Mouse (Mus musculus) limb, embryonic 10.5 days (tissue): ENCODE measurements at regions not wholly inside any gene's neighbourhood (a gene's known extent, or its start where the extent isn't known, plus 50 kb on each side); places are given as distances from the start of the nearest gene placed in this dataset.
A peak's percentile ranks its signal among the peaks of the same experiment; 100 is the strongest.

Experiments used
- DNase-seq: peaks from one replicate; pipeline ENCODE4 v3.0.0-alpha.2; 2017; ENCODE audit warnings: low spot score
- H3K27ac ChIP-seq: fragments of 300-500 bp; sonication (generic); 2 replicates; pipeline ENCODE4 v1.5.1; 2016; ENCODE audit warnings: mild to moderate bottlenecking
- H3K27me3 ChIP-seq: fragments of 300-500 bp; sonication (generic); 2 replicates; pipeline ENCODE4 v1.6.1; 2016; ENCODE audit warnings: low read depth, mild to moderate bottlenecking; ENCODE audit not compliant: poor library complexity, severe bottlenecking
- H3K36me3 ChIP-seq: fragments of 300-500 bp; sonication (generic); 2 replicates; pipeline ENCODE4 v1.6.1; 2016; ENCODE audit warnings: mild to moderate bottlenecking, moderate library complexity
- H3K4me1 ChIP-seq: fragments of 300-500 bp; sonication (generic); 2 replicates; pipeline ENCODE4 v1.6.1; 2016
- H3K4me3 ChIP-seq: fragments of 300-500 bp; sonication (generic); 2 replicates; pipeline ENCODE4 v1.5.1; 2016; ENCODE audit warnings: mild to moderate bottlenecking, moderate library complexity
- H3K9me3 ChIP-seq: fragments of 300-500 bp; sonication (generic); replicated peaks from 2 replicates; pipeline ENCODE4 v1.6.1; 2016; ENCODE audit warnings: mild to moderate bottlenecking
- WGBS: fragments of 180-500 bp; shearing (Covaris S2); methylation state at CpG from one replicate; pipeline ENCODE4 v1.1.7; 2016; 5-methylcytosine and 5-hydroxymethylcytosine counted together

DNA sequence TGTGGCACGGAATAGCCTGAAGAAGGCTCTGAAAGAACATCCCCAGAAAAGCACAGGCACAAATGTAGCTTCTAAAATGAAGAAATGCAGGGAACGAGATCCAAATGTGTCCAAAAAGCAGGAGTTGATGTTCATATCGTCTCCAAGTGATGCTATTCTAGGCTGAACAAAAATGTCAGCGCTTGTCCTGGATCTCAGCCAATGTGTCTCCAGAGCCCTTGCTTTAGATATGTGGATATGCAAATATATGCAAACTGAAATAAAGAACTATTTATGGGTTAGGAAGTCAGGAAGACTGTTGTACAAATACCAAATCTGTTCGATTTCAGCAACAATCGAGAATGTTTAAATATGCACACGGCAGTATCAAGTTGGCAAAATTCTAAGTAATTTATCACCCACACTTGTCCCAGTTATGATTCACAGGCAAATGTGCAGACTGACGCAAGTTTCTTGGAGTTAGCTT lies 320.4 kb downstream of the Synb start:
- H3K4me1 ChIP-seq, result peaks cover 6% of the 10 kb centered on the region; the same call in 1 of the 2 replicates
- WGBS, result 86% methylated on average over 8 of the region's 8 CpGs
- no peaks in the 10 kb centered on the region for H3K9me3 ChIP-seq
- no peak for DNase-seq
- no peak overlapping the region for H3K4me3 ChIP-seq
- H3K36me3 ChIP-seq, result no peaks in the 10 kb centered on the region
- no peaks in the 10 kb centered on the region for H3K27me3 ChIP-seq
- H3K27ac ChIP-seq, result no peak overlapping the region

DNA sequence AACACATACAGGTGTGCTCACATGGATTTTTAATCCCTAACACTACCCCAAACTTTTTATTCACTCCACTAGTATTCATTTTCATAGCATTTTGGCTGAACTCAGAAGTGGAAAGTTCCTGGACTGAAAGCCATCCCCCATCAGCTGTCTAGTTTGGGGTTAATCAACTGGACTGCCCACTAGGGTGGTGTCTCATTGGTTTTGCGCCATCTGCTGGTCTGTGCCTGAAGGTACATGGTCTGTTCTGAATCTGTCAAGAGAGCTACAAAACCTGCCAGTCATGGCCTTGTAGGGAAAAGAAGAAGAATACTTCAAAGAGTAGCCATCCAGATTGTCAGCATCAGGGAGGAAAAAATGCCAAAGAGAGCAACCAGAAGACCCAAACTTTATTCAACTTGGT lies 327.3 kb downstream of the Synb start:
- peak; percentile 68 for DNase-seq
- H3K27ac ChIP-seq, result no peak overlapping the region
- H3K9me3 ChIP-seq, result no peaks in the 10 kb centered on the region
- 9% methylated on average over 1 of the region's 1 CpGs for WGBS
- no peaks in the 10 kb centered on the region for H3K4me1 ChIP-seq
- no peak overlapping the region for H3K4me3 ChIP-seq
- no peaks in the 10 kb centered on the region for H3K27me3 ChIP-seq
- H3K36me3 ChIP-seq, result no peaks in the 10 kb centered on the region

DNA sequence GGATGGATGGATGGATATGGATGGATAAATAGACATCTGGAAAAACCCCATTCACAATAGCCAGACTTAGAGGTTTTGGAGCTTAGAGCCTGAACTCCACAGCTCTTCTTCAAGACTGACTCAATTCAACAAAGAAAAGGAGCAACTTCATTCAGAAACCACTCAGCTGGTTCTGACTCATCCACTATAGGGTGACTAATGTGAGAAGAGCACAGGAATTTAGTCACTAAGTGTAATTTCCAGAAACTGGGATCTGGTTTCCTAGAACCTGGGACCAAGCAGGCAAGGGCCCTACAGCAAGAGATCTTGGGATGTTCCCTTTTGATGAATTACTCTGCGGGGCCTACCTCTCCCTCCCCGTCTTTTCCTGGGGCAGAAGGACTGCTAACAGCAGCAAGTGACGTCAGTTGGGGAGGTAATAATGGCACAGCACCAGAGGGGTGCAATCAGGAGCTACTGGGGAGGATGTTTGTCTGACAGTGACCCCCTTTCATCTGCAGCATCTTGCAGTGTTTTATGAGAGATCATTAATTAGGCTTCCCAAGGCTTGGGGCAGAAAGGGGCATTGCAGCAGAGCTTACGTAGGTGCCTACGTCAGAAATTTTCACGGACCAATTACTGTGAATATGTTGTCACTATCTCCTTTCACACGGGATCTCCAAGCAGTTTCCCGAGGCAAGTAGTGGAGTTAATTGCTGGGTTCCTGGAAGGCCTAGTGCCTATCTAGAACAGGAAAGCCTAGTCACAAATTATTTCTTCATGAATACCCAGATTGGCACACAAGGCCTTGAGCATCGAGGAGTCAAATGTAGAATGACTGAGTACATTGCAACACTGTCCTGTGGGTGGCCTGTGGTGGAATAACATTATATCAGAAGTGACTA lies 339.3 kb downstream of the Synb start:
- Histone ChIP-seq H3K27ac (no peak overlapping the region), H3K4me3 (no peak overlapping the region), H3K9me3 (no peaks in the 10 kb centered on the region), H3K27me3 (no peaks in the 10 kb centered on the region), H3K4me1 (no peaks in the 10 kb centered on the region), H3K36me3 (no peaks in the 10 kb centered on the region)
- DNase-seq, result no peak
- 69% methylated on average over 9 of the region's 9 CpGs for WGBS

DNA sequence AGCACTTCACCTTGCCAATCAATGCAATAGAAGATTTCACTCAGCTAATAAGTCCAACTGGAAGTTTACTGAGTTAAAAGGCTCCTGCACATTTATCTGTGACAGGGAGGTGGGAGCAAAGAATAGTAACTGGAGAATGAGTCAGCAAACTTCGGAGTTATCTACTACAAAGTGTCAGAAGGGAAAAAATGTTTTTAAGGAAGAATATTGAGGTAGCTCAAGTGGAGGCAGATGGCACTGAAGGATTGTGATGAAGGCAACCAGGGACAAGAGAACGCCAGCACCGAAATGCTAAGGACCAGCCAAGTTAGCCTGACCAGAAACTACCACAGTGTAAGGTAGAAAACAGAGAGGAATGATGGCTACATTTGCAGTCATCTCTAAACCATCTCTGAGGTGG lies 348.2 kb downstream of the Synb start:
- peak overlapping the region; percentile 37; the same call in 1 of the 2 replicates for H3K27ac ChIP-seq
- no peaks in the 10 kb centered on the region for H3K9me3 ChIP-seq
- H3K27me3 ChIP-seq, result 0 out of 2 replicates have a peak, but pooled peaks cover 8% of the 10 kb centered on the region
- WGBS, result 95% methylated on average over 3 of the region's 3 CpGs
- no peak overlapping the region for H3K4me3 ChIP-seq
- H3K4me1 ChIP-seq, result peaks cover 20% of the 10 kb centered on the region
- no peak for DNase-seq
- no peaks in the 10 kb centered on the region for H3K36me3 ChIP-seq

DNA sequence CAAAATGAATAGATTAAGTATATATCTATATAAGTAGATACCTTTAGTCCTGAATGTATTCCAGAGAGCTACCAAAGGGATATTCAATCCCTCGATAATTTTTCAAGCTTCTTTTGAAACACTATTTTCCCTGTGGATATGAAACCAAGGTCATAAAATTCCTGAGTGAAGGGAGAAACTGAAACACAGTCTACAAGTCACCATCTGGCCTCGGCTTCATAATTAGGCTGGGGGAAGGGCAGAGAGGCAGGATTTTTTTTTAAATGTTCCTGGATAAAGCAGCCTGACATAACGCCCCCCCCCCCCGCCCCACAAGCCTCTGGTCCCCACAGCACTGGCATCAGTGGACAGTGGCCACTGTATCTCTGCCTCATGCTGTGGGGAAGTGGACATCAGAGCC lies 348.7 kb downstream of the Synb start:
- no peaks in the 10 kb centered on the region for H3K9me3 ChIP-seq
- no peaks in the 10 kb centered on the region for H3K36me3 ChIP-seq
- H3K4me1 ChIP-seq, result peaks cover 20% of the 10 kb centered on the region
- peak overlapping the region; percentile 37; the same call in 1 of the 2 replicates for H3K27ac ChIP-seq
- 44% methylated on average over 4 of the region's 4 CpGs for WGBS
- no peak overlapping the region for H3K4me3 ChIP-seq
- DNase-seq, result peak; percentile 40
- peaks cover 9% of the 10 kb centered on the region; the same call in 1 of the 2 replicates for H3K27me3 ChIP-seq

DNA sequence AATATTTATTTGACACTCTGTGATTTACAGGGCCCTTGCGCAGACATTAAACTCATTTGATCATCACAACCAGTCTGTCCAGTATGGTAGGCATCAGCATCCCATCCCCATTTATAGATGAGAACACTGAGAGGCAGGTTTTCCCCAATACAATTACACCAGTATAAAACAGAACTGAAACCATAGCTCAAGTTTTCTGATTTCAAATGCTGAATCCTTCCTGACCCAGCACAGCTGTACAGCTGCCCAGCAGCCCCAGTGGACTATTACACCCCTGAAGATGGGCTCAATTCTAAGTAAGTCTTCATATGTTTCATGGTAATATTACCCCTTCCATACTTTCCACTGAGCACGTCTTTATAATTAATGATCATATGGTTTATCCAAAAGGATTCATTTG lies 352.3 kb downstream of the Synb start:
- Histone ChIP-seq H3K27ac (no peak overlapping the region), H3K9me3 (no peaks in the 10 kb centered on the region), H3K27me3 (peaks cover 39% of the 10 kb centered on the region), H3K36me3 (no peaks in the 10 kb centered on the region), H3K4me3 (no peak overlapping the region), H3K4me1 (peaks cover 20% of the 10 kb centered on the region)
- WGBS, result 91% methylated on average over 2 of the region's 2 CpGs
- DNase-seq, result no peak

DNA sequence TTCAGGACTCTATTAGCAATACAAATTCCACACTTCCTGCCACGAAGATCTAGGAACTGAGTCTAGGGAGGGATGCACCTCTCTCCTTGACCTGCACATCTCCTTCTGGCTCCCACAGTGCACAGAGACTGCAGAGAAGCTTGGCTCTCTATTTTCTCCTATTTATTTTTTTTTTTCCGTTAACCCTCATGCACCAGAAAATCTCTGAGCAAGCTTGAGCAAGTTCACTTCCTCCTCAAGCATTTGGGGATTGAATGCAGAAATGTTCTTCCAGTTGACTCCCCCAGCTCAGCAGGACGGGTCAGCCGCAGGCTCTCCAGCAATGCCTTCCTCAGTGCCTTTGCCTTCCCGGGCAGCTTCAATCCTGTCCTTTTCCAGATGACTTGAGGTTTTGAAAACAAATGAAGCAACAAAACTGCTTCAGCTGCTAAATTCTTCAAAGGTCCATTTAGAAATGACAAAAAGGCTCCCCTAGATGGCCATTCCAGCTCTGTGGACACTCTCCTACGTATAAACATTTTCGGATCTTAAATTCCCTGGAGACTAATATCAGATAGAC lies 352.9 kb downstream of the Synb start:
- no peak for DNase-seq
- peaks cover 39% of the 10 kb centered on the region for H3K27me3 ChIP-seq
- no peak overlapping the region for H3K4me3 ChIP-seq
- no peaks in the 10 kb centered on the region for H3K9me3 ChIP-seq
- WGBS, result 72% methylated on average over 7 of the region's 7 CpGs
- H3K4me1 ChIP-seq, result peaks cover 19% of the 10 kb centered on the region
- no peaks in the 10 kb centered on the region for H3K36me3 ChIP-seq
- H3K27ac ChIP-seq, result no peak overlapping the region

DNA sequence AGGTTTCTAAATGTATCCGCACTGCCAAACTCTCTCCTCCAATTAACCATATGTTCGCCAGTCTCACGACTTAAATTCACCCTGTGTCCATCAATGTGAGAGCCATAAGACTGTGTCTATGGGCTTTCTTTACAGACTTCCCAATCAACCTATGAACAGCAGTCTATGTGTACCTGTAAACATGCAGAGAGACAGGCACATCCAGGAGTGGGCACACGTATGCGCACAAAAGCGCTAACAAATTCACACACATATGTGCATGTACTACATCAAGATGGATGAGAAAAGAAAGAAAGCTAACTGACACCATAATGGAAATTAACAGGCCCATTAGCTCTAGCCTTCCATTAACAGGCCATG lies 358.8 kb downstream of the Synb start:
- WGBS, result 39% methylated on average over 6 of the region's 6 CpGs
- no peak for DNase-seq
- H3K4me1 ChIP-seq, result peaks cover 33% of the 10 kb centered on the region
- no peaks in the 10 kb centered on the region for H3K9me3 ChIP-seq
- no peaks in the 10 kb centered on the region for H3K36me3 ChIP-seq
- H3K4me3 ChIP-seq, result 0 out of 2 replicates have a peak overlapping the region, but pooled peaks have one; percentile 10
- H3K27ac ChIP-seq, result no peak overlapping the region
- peaks cover 56% of the 10 kb centered on the region for H3K27me3 ChIP-seq

DNA sequence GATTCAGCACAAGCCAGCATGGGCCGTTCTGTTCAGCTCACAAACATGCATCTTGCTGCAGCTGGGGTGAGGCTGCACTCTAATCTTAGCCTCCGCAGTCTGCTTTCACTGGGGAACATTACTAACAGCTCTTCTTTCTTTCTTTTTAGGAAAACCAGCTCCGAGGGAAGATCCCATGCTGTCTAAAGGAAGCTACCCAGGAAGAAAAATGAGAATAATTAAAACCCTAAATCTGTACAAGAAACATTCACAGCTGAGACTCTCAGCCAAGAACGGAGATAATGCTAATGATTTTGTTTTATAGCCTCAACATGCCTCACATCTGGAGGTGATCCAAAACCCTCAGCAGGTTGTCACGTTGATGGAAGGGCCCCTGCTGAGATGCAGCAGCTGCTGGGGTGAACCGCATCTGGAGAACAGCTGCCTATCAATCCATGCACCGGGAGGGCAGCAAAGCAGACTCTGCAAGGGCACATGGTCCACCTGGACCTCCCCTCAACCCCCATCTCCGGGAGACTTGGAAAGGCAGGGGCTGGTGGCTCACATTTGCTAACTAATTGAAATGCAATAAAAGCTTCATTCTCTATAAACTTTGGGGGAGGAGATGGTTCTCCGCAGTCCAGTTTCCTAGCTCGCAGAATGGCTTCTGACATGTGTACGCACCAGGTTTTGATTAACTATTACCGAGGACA lies 359.3 kb downstream of the Synb start:
- Histone ChIP-seq H3K9me3 (no peaks in the 10 kb centered on the region), H3K27ac (no peak overlapping the region), H3K4me3 (peak overlapping the region; percentile 10; the same call in 1 of the 2 replicates), H3K4me1 (peaks cover 33% of the 10 kb centered on the region), H3K36me3 (no peaks in the 10 kb centered on the region), H3K27me3 (peaks cover 52% of the 10 kb centered on the region)
- peak; percentile 92 for DNase-seq
- WGBS, result 5% methylated on average over 12 of the region's 12 CpGs

DNA sequence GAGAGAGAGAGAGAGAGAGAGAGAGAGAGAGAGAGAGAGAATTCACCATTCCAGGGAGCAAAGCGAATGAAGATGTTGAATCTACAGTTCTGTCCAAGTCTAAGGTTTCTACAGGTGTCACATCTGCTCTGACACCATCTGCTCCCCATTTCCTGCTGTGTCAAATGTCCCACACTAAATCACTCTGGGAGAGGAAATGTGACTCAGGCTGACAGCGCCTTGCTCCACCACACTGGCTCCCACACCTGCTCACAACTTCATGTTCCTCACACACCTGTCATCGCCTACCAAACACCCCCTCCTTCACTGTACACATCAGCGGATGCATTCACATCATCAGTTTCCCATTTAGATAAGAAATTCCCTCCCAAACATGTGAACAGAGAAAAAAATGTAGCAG lies 366.3 kb downstream of the Synb start:
- DNase-seq, result peak; percentile 65
- Histone ChIP-seq H3K4me3 (no peak overlapping the region), H3K36me3 (no peaks in the 10 kb centered on the region), H3K27me3 (peaks cover 17% of the 10 kb centered on the region), H3K4me1 (peaks cover 21% of the 10 kb centered on the region), H3K27ac (no peak overlapping the region), H3K9me3 (no peaks in the 10 kb centered on the region)
- 44% methylated on average over 4 of the region's 4 CpGs for WGBS

DNA sequence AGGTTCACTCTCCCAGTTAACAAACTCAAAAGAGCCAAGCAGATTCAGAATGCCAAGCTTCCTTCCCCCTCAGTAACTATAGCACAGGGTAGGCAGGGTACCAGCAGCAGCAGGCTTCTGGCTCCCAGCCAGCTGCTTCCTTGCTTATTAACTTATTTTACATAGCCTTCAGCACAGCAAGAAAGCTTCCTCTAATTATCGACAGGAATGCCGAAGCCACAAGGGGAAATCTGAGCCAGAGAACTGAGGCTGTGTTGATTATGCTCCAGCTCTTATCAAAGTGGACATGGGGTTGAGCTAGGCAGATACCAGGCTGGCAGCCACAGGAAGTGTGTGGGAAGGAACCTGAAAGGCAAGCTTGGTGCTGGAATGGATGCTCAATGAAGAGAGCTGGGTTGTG lies 371.0 kb downstream of the Synb start:
- no peaks in the 10 kb centered on the region for H3K27me3 ChIP-seq
- no peaks in the 10 kb centered on the region for H3K36me3 ChIP-seq
- peak; percentile 46 for DNase-seq
- no peaks in the 10 kb centered on the region for H3K9me3 ChIP-seq
- WGBS, result 11% methylated on average over 2 of the region's 2 CpGs
- H3K4me3 ChIP-seq, result no peak overlapping the region
- H3K27ac ChIP-seq, result no peak overlapping the region
- peaks cover 33% of the 10 kb centered on the region for H3K4me1 ChIP-seq

DNA sequence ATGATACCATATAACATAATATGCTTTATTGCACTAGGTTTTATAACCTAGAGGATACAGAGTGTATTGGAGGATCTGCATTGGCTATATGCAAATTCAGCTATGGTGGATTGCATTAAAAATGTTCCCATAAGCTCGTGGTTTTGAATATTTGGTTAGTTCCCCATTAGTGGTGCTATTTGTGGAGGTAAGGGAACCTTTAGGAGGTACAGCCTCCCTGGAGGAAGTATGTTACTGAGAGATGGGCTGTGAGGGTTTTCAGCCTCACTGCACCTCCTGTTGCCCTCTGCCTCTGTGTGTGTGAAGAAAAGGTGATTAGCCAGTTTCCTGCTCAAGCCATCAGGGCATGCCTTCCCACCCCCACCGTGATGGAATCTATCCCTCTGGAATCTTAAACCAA lies 372.1 kb downstream of the Synb start:
- H3K27ac ChIP-seq, result no peak overlapping the region
- no peaks in the 10 kb centered on the region for H3K27me3 ChIP-seq
- no peak for DNase-seq
- no peaks in the 10 kb centered on the region for H3K36me3 ChIP-seq
- H3K9me3 ChIP-seq, result no peaks in the 10 kb centered on the region
- 49% methylated on average over 2 of the region's 2 CpGs for WGBS
- H3K4me3 ChIP-seq, result no peak overlapping the region
- H3K4me1 ChIP-seq, result peaks cover 23% of the 10 kb centered on the region

DNA sequence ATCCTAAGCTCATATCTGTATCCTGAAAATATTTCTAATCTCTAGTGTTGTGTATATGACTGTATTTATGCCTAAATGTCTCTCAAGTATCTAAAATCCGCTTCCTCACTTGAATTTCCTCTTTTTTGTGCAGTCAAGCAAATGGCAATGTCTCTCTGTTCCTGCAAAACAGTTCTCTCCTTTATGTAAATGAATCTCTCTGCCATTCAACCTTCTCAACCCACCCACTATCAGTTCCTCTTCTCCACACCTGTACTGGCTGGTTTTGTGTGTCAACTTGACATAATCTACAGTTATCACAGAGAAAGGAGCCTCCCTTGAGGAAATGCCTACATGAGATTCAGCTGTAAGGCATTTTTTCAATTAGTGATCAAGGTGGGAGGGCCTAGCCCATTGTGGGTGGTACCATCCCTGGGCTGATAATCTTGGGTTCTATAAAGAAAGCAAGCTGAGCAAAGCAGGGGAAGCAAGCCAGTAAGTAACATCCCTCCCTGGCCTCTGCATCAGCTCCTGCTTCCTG lies 375.5 kb downstream of the Synb start:
- DNase-seq, result no peak
- 86% methylated on average over 1 of the region's 1 CpGs for WGBS
- Histone ChIP-seq H3K27me3 (no peaks in the 10 kb centered on the region), H3K36me3 (no peaks in the 10 kb centered on the region), H3K4me1 (peaks cover 22% of the 10 kb centered on the region), H3K27ac (no peak overlapping the region), H3K4me3 (no peak overlapping the region), H3K9me3 (no peaks in the 10 kb centered on the region)
